Mouse (Mus musculus): ENCODE measurements around the gene Rhot1. TPM values are rescaled to one million over a fixed set of nuclear protein-coding genes. Genes with fewer than 3 reads are reported as not detected.
"Not testable (repeated sequence)": the region's sequence is repeated elsewhere in the genome, so short reads cannot be mapped to it uniquely, and the experiment has no call there.

Gene Rhot1
- 10 to 100 TPM; 37.8 to 40.5 TPM for total RNA-seq (2021)
- long read RNA-seq, experiment 1, full-length matches to known transcripts: 7 of 32 reads
- long read RNA-seq, experiment 1, partial matches to known transcripts: 4 of 32 reads
- long read RNA-seq, experiment 1, other reads (novel, unspliced or antisense): 21 of 32 reads
- long read RNA-seq, experiment 2, full-length matches to known transcripts: 16 of 58 reads
- long read RNA-seq, experiment 2, partial matches to known transcripts: 6 of 58 reads
- long read RNA-seq, experiment 2, other reads (novel, unspliced or antisense): 36 of 58 reads

DNA sequence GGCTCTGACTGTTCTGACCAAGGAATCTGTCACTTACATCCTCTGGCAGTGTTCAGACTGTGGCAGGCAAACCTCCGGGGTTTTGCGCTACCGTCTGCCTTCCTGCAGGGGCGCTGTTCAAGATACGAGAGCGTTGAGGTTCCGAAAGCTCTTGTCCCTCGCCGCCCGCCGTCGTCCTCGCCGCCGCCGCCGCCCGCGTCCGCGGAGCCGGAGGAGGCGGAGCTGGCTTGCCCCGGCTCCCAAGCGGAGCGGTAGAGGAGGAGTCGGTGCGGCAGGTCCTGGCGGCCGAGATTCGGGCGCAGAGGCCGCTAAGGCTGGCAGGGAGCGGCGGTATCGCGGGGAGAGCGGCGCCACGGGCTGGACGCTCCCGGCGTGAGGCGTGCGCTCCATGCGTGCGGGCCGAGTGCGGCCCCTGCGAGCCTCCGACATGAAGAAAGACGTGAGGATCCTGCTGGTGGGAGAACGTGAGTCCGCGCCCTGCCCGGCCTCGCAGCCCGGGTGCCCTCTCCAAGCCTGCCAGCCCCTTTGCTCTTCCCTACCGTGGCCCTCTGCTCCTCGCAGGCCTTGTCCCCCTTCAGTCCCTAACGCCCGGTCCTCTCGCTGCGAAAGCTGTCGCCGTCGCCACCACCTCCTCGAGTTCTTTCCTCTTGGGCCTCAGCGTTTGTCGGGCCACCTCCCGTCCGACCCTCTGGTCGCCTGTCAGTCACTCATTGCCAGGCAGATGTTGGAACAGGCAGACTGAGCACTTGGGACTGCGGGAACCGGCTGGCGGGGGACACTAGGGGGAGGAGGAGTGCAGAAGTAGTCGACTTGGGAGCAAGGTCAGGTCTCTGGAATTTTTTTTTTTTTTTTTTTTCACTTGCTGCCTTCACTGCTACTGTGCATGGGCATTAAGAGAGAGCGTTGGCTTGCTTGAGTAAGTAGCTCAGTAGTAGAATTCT, at the start of gene Rhot1:
Gene Rhot1 (plus strand): TSS at position 160 of the 941 bp plus-strand sequence.
- DNase-seq: peak; percentile 94

DNA sequence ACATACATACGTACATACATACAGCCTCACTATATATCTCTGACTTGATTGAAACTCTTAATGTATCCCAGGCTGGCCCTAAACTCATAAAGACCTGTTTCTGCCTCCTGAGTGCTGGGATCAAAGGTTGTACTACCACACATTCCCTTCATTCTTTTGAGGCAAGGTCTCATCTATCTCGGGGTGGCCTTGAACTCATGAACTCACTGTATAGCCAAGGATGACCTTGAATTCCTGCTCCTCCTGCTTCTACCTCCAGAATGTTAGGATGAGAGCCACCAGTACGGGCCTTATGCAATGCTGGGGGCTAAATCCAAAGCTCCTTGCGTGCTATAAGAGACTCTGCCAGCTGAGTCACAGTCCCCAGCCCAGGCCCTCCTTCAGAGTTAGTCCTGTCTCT, 47.8 kb upstream of the Rhot1 start:
- DNase-seq: no peak

DNA sequence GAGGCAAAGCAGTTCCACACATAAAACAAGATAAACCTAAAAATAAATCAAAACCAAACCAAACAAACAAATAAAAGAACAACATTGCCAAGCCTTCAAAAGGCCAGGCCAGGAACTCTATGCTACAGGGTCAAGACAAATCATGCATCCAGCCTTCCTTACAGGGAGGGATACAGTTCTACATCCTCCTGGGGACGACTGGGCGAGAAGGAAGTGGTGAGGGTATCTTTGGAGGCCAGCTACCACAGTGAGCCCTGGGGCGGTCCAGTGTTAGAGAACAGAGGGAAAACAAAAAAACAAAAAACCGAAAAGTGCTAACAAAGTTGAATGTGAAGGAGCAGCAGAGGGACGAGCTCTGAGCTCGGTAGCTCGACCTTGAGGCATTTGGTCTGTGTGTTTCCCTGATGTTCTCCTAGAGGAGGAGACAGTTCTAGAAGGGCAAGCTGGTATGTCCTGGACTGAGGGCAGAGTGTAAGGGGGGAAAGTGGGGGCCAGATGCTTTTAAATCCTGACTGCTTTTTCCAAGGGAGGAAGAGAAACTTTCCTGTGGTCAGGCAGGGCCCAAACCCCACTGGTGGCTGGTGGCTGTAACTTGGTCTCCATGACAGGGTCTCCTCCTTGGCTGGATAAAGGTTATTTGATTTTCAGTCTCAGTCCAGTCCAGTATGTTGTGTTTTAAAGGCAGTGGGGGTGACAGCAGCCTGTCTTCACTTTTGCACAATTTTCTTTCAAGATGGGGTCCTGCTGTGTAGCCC, 45.3 kb upstream of the Rhot1 start:
- DNase-seq: no peak

DNA sequence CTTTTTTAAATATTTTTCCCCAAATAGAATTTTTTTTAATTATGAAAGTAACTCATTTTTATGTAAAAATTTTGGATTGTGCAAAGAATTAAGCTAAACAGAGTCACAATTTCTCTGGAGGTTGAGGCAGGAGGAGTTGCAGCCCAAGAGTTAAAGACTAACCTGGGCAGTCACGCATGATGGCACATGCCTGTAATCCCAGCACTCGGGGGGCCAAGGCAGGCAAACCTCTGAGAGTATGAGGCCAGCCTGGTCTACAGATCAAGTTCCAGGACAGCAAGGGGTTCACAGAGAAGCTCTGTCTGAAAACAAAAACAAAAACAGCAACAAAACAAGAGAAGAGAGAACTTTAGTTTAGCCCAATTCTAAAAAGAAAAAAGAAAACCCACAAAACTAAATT, 44.6 kb upstream of the Rhot1 start:
- DNase-seq: no peak

DNA sequence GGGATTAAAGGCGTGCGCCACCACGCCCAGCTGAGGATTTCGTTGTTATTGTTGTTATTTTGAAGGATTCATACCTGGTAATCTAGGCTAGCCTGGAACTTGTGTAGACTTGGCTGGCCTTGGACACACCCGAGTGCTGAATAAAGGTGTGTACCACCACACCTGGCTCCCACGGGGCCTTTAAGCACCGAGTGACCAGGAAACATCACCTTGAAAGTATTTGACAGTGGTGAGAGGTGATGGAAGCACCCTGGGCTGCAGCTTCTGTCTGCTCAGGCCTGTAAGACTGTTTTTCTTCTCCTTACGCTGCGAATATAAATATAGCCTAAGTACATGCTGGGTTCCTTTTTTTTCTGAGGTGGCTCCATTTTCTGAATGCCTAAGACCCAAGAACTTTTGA, 40.7 kb upstream of the Rhot1 start:
- DNase-seq: no peak

DNA sequence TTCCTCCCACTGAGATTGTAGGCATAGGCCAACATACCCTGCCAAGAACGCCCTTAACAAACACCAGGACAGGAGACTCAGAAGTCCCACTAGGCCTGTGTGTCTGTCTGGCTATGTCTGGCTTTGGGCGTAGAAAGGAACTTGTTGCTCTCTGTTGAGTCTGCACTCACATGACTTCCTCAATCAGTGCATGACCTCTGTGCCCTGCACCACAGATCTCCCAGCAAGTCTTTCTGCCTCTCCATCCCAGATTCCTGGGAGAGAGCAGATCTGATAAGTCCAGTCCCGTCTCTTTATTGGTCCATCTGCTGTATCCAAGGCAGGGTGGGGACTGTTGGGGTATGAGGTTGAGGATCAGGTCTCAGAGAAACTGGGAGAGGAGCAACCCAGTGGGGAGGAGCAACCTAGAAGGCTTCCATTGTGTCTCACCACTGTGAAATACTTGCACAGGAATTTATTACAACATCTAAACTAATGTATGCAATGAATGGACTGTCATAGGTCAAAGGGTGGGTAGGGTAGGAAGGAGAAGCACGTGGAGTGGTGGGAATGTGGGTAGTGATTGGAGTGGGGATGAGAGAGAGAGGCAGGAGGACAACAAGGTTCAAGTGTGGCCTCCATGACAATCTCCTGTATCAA, 40.1 kb upstream of the Rhot1 start:
- no peak for DNase-seq

DNA sequence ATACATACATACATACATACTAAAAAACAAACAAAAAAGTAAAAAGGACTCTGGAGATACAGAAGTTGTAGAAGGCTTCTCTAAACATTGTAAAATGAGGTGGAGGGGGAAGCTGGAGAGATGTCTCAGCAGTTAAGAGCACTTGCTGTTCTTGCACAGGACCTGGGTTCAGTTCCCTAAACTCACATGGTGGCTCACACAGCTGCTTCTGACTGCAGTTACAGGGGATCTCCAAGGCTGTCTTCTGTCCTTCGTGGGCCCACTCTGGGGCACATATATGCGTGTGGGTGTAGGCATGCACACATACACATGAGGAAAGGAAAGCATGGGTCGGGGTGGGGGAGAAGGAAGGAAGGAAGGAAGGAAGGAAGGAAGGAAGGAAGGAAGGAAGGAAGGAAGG, 39.2 kb upstream of the Rhot1 start:
- DNase-seq: no peak

DNA sequence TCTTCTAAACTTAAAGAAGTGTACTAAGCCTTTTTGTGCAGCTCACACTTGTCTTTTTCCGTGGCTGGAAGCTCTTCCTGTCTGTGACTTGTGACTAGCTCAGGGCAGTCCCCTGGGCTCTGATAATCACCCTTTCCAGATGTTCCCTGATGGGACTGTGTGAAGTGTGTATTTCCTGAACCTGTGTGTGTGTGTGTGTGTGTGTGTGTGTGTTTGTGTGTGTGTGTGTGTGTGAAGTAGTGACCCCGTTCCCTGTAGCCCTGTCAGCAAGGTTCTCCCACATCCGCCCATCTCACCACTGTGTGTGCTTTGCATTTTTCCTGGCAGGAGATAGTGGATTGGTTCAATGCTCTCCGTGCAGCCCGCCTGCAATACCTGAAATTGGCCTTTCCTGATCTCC, 38.5 kb upstream of the Rhot1 start:
- no peak for DNase-seq

DNA sequence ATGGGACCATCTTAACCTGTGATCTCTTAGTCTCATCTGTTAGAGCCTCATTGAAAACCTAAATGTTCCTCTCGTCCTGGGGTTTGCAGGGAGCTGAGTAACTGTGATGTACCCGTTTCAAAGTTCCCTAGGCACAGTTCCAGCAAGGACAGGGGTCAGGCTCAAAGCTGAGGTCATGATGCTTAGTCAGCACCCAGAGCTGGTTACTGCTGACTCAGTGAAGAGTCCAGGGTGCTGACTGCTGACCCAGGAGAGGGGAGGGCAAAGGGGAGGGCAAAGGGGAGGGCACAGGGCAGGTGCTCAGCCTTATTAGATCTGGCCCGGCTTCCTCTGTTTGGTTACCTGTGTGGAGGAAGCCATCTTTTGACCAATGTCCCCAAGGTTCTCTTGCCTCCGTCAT, 36.9 kb upstream of the Rhot1 start:
- DNase-seq: peak; percentile 23

DNA sequence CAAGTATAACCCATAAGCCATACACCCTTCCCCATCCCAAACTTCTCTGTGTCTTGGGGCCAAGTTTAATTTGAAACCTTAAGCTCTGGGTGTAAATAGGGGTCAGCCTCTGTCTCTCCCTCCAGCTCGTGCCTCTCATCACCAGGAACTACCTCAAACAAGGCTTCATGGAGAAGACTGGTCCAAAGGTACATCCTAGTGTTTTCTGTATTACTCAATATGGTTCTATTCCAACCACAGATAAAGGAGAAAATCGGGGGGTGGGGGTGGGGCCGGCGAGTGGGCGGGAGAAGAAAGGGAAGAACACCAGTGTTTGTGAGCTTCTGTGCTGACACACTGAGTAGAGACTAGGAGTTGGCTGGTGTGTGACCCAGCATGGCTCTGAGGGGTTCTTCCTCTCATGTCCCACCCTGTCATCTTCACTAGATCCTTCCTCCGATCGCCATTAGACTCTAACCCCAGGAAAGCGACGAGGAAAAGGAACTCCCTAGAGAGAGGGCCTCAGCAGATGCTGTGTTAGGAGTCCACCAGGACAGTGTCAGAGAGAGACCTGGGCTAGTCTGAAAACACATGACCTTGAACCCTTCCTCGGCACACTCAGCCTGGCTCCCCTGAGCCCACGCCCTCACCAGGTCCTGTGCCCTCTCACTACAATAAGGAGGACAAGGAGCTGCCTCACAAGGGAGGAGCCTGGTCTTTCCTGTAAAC, 34.7 kb upstream of the Rhot1 start:
- DNase-seq: no peak

DNA sequence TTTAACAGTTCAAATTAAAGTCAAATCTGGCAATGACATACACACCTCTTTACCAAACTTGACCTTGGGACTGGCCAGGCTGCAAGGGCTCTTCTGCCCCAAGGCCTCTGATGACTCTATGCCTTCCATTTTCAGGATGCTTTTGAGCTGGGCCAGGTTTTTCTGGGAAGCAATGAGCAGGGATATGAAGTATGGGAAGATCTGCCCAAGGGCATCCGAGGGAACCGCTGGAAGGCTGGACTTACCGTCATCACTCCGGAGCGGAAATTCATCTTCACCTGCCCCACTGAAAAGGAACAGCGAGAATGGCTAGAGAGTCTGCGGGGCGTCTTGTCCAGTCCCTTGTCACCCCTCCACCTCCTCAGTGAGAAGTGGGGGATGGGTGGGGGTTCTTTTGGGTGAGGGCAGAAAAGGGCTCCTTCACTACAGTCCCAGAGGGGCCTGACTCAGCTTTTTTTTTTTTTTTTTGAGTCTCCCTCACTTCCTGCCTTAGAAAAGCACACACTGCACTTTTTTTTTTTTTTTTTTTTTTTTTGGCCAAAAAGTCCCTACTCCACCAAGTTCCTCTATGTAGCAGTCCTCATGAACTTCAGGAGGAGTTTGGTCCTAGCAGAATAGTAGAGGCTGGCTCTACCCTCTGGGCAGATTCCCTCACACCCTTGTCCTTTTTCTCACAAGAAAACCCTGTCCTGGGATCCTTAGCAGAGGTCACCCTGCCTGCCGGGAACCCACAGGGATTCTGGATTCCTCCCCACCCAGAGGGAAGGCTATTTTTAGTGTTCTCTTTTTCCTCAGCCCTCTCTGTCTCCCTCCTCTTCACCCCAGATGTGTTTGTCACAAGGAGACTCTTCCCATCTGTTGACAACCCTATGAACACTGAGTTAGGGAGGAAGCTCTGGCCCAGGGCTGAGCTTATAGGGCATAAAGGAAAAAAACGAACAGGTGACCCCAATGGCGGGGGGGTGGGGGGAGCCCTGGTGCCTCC, 31.6 kb upstream of the Rhot1 start:
- DNase-seq: no peak

DNA sequence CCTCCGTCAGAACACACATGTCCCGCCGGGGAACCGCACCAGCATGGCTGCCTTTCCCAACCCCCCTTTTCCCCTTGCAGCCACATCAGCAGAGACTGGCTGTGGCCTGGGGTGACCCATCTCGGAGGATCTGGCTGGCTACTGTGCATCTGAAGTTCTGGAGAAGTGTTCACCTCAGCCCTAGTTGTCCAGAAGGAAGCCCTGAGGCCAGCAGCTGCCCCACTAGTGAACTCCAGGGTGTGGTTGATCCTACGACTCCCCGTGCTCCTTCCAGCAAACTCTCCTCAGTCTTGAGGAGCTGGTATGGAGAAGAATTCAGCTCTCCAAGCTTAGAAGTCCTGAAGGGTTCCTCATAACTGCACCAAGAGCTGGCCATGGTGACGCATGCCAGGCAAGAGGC, 30.5 kb upstream of the Rhot1 start:
- no peak for DNase-seq

DNA sequence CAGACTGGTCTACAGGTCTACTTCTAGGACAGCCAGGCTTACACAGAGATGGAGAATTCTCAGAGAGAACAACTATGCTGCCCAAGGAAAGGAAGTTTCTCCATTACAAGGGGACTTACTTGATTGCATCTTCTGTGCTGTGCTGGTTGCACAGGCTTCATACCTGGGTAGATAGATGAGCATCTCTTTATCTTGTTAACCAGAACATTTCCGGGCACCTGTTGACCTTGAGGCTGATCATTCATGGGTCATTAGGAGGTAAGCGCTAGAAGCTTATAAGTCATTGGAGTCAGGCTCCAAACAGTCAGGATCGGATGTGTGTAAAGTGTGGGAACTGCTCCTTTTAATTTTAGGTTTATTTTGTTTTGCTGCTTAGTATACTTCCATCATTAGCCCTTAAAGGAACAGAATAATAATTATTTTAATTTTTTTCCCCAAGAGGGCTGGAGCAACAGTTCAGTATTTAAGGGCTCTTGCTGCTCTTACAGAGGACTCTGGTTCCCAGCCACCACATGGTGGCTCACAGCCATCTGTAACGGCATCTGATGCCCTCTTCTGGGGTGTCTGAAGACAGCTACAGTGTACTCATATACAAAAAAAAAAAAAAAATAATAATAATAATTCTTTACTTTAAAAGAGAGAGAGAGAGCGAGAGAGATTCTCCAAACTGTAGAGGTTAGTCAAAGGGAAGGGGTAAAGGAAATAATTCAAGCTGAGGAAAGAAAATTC, 27.6 kb upstream of the Rhot1 start:
- no peak for DNase-seq

DNA sequence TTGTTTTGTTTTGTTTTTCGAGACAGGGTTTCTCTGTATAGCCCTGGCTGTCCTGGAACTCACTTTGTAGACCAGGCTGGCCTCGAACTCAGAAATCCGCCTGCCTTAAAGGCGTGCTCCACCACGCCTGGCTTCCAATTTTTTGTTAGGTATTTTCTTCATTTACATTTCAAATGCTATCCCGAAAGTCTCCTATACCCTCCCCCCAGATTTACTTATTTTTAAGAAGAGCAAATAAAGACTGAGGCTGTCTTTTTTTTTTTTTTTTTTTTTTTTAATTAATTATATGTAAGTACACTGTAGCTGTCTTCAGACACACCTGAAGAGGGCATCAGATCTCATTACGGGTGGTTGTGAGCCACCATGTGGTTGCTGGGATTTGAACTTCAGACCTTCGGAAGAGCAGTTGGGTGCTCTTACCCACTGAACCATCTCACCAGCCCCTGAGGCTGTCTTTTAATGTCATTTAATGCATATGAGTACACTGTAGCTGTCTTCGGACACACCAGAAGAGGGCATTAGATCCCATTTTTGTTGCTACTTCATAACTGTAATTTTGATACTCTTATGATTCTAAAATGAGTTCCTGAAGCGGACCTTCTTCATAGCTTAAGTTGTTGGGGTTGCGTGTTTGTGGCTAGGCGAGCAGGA, 25.6 kb upstream of the Rhot1 start:
- DNase-seq: not testable (repeated sequence)

DNA sequence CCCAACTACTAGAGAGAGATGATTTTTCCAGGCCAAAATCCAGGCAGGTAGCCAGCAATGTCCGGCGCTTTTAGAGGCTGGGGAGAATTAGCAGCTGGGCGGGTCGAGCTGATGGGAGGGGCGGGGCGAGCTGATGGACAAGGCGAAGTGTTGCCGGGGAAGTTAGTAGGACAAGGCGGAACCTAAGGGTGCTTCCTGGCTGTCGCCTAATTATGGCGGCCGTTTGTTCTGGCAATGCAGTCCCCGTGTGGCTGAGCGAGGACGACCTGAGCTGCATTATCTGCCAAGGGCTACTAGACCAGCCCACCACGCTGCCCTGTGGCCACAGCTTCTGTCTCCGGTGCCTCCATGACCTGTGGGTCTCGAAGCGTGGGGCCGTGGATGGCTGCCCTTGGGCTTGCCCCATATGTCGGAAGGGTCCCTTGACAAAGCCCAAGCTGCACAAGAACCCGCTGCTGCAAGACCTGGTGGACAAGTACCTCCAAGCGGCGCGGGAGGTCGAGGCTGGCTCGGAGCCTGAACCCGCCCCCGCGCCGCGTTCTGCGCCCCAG, 25.0 kb upstream of the Rhot1 start, which contains the start of gene Rnf135:
Gene Rnf135 (plus strand): TSS at position 147 of the 551 bp plus-strand sequence.
- DNase-seq: peak; percentile 94

DNA sequence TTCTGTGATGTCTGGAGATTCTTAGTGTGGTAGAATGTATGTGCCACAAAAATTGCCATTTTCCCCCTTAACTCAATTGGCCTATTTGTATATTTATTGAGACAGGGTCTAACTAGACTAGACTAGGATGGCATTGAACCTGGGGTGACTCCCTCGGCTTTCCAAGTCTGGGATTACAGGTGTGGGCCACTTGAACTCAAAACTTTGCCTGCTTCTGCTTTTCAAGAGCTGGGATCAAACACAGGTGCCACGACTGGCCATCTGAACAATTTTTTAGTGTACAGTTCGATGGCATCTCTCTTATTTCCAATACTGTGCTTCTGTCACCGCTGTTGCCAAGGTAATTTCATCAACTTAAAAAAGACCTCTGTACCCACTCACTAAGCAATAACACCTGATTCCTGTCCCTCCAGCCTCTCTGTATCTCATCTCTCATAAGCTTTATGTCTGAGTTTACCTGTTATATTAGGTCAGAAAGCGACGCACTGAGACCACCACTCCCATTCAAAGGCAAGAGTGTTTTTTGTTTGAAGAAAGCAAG, 24.2 kb upstream of the Rhot1 start:
- no peak for DNase-seq

DNA sequence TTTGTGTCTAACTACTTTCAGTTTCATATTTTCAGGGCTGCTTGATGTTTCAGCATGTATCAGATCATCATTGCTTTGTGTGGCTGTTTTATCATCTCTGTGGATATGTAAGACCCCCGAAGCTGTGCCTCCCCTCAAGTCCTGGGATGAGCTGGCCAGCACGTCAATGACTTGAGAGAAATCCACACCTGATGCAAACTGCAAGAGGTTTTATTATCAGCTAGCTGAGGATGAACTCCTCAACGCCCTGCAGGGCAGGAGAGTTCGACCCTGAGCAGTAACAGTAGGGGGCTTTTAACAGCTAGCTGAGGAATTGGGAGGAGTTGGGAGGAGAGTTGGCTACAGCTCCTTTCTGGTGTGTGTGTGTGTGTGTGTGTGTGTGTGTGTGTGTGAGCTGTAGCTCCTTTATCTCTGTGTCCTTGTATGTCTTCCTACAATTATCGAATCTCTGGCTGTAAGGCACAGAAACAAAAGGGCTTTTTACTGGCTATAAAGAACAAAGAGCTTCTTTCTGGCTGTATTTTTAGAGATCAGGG, 23.3 kb upstream of the Rhot1 start:
- DNase-seq: not testable (repeated sequence)

DNA sequence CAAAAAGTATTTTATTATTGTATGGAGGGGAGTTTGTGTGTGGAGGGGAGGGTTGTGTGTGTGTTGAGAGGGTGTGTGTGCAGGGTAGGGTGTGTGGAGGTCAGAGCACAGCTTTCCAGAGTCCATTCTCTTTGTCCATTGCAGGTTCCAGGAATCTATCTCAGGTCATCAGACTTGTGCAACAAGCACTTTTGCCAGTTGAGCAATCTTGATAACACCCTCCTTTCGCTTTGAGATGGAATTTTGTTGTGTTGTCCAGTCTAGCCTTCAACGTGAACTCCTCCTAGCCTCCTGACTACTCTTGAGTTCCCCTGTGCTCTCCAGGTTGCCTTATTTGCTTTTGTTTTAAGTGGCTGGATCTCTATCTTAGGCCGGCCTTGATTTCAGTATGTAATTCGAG, 18.5 kb upstream of the Rhot1 start:
- no peak for DNase-seq
